Comparison of ENCODE assay signal across 20 mouse cellular contexts in the genomic region with DNA sequence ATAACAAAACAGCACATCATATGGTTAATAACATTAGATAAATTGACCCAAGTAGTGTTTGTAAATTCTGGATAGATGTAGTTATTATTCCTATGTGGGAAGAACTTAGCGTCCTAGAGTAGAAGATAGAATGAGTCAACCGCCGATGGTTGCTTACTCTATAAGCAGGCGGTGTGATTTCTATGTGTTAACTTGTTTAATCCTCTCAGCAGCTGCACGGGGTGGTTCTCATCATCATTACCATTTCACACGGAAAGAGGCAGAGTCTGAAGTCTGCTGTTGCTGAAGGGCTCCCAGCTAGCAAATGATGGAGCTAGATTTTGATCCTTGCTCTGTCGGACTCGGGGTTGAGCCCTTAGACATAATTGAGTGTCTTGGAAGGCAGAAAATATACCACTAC.
DNase-seq lines count a peak whose midpoint lies in the region; ATAC-seq lines count a peak whose summit lies in the region.
"Had no signal": no experiment of that assay in that cellular context is flagged by ENCODE, and none has a peak within 500 bp of the region (broad histone marks: within the 10 kb centered on the region; RNA-seq: fewer than 3 reads in every experiment).

No protein-coding gene starts in this region.

- ATAC-seq in frontal cortex, adult (ENCODE audit: low TSS enrichment) = peak; percentile 94
- ATAC-seq: activated CD4-positive, CD25-positive, alpha-beta regulatory T cell, adult 4 months; forebrain, embryonic 13.5 days; forebrain, embryonic 16.5 days had no signal

- intact Hi-C loops in left cerebral cortex, postnatal 4 days (cut with DNase I) = no loop called here

- no peak for DNase-seq in frontal cortex, postnatal 25 days (ENCODE audit: low spot score in 2 of 2)
- DNase-seq in left cerebral cortex, adult 11 months (ENCODE audit: low spot score) = peak; percentile 5
- no peak for DNase-seq in left cerebral cortex, postnatal 4 days
- DNase-seq in right cerebral cortex, adult 18-20 months = peak; percentile 60
- no peak for DNase-seq in right cerebral cortex, postnatal 4 days
- DNase-seq in brain, adult 2 months (ENCODE audit: low read depth, low spot score) = peak; percentile 69
- no peak for DNase-seq in heart, postnatal 4 days
- DNase-seq: adrenal gland, adult 8-10 months; adrenal gland, postnatal 25 days; cerebellum, adult 18-20 months; cerebellum, adult 9-10 months; cerebellum, postnatal 14 days; gastrocnemius, postnatal 10 days; gastrocnemius, postnatal 36 days; heart, adult 2 months; heart, postnatal 14 days had no signal

Comparison
In these comparisons a context has a peak if more than half of its experiments do, and no peak if none do; other contexts are left out.
1. DNase-seq: peak in left cerebral cortex, adult 11 months (single experiment), right cerebral cortex, adult 18-20 months (single experiment) and brain, adult 2 months (single experiment); none in frontal cortex, postnatal 25 days (0 of 2), left cerebral cortex, postnatal 4 days (single experiment), right cerebral cortex, postnatal 4 days (single experiment) and heart, postnatal 4 days (single experiment).